Mouse (Mus musculus) heart, adult 18-20 months (tissue): ENCODE data around the gene Bola1. TPM values are rescaled to one million over a fixed set of nuclear protein-coding genes. Genes with fewer than 3 reads are reported as not detected.
"Not testable (repeated sequence)": the region's sequence is repeated elsewhere in the genome, so short reads cannot be mapped to it uniquely, and the experiment has no call there.

Source experiments
- DNase-seq, 2 experiments: peaks; one replicate each; pipeline ENCODE4 v3.0.0; 2021 to 2022; ENCODE audit warnings: mixed read lengths in 1 of 2
- total RNA-seq, 2 experiments: library from RNA; stranded (reverse); gene quantifications; 2 replicates each; pipeline ENCODE4 v1.2.3; 2021

Bola1 gene
- total RNA-seq, 2 experiments from 2014 or later: 28.1 to 34.4 TPM

- peak in 1 of 2 experiments; percentile 28 for DNase-seq
Observed at GRCm38 (mm10) chr3:96180727-96181477, 38.6 kb downstream of the Bola1 start, which contains the start of gene Sv2a. Sv2a (plus strand) TSS chr3:96181151.

DNA sequence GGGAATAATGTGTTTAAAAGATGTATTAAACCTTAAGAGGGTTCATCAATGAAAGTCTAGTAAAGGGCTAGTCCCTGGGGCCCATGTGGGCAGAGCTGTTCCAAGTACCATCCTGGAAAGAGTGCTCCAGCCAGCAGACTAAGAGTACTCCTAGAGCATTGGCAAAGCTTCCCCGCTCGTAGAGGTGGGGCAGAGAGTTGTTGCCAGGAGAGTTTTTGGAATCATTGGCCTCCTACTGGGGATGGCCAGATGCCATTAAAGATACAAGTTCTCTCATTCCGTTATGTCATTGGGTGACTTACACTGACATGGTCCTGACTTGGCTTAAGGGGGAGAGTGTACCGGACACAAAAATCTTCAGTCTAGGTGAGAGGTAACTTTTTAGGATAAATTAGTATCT lies 40.0 kb downstream of the Bola1 start:
- peak; percentile 73 to 82 for DNase-seq

GRCm38 (mm10) chr3:96178902-96179301 lies 40.6 kb downstream of the Bola1 start:
- no peak for DNase-seq

DNA sequence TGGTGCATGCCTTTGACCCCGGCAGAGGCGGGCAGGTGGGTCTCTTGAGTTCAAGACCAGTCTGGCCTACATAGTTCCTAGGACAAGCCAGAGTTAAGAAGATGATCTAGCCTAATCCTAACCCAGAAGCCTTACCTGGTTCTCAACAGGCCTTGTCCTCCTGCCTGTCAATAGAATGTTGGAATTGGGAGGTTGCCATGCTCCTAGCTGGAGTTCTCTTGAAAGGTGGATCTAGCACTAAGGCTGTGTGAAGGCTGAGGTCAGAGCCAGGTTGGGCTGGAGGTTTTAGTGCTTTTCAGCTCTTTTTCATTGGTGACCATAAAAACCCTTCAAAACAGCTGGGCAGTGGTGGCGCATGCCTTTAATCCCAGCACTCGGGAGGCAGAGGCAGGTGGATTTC lies 41.1 kb downstream of the Bola1 start:
- DNase-seq: no peak

DNA sequence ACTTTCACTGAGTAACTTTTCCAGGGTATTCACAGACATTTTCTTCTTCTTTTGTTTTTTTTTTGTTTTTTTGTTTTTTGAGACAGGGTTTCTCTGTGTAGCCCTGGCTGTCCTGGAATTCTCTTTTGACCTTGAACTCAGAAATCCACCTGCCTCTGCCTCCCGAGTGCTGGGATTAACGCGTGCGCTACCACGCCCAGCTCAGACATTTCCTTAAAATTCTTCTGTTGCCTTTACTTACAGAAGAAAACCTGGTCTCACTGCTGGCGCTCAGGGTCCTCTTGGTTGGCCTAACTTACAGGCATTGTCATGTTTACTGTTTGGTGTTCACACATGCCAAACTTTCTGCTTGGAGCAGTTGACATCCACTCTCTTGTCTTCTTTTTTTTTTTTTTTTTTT lies 44.3 kb downstream of the Bola1 start:
- DNase-seq: no peak

DNA sequence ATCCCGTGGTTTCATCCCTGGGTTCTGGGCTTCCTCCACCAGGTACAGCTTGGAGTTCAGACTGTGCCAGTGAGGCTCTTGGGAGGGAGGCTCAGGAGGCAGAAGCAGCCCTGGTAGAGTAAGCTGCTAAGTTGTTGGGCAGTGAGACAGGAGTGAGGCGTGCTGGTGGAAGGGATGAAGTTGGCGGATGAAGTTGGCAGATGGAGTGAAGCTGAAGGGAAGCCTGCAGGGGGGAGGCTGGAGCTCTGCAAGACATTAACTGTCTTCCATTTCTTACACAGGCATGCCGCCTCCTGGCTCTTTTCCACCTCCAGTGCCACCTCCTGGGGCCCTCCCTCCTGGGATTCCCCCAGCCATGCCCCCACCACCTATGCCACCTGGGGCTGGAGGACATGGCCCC lies 45.5 kb downstream of the Bola1 start:
- DNase-seq: not testable (repeated sequence)

DNA sequence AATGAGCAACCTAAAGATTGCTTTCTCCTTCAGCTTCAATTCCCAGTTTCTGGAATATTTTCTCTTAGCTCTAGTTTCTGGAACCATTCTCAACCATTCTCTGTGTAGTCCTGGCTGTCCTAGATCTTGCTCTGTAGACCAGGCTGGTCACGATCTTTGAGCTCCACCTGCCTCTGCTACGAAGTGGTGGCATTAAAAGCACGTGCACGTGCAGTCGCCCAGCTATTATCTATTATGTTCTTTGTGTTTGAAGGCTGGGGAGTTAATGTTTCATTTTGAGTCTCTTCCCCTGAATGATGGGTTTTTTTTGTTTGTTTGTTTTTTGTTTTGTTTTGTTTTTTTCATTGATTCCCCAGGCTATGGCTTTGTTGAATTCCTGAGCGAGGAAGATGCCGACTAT lies 46.3 kb downstream of the Bola1 start:
- DNase-seq: no peak

GRCm38 (mm10) chr3:96172197-96173178 lies 47.0 kb downstream of the Bola1 start, which contains the start of gene Sf3b4:
Sf3b4 (plus strand) TSS chr3:96172332.
- DNase-seq: peak; percentile 91 to 92

DNA sequence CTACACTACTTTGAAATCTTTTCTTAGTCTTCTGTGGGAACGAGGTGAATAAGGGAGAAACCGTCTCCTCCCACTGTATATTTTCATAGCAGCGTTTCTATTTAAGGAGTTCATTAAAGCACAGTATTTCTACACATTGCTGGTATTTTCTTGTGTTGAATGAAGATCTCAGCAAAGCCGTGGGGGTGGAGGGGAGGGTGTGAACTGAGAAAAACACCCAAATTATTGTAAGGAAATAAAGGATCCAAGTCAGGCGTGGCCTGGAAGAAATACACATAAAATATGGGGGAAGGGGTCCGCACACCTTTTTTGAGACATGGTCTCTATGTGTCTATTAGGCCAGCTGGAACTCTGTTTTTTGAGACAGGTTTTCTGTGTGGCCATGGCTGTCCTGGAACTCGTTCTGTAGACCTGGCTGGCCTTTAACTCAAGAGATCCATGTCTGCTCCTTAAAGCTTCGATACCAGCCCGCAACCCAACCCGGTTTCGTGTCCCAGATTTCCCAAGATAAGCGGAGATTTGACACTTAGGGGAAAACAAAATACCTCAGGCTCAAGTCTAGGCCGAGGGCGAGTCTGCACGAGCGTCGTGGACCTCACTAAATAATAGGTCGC lies 47.8 kb downstream of the Bola1 start:
- no peak for DNase-seq

DNA sequence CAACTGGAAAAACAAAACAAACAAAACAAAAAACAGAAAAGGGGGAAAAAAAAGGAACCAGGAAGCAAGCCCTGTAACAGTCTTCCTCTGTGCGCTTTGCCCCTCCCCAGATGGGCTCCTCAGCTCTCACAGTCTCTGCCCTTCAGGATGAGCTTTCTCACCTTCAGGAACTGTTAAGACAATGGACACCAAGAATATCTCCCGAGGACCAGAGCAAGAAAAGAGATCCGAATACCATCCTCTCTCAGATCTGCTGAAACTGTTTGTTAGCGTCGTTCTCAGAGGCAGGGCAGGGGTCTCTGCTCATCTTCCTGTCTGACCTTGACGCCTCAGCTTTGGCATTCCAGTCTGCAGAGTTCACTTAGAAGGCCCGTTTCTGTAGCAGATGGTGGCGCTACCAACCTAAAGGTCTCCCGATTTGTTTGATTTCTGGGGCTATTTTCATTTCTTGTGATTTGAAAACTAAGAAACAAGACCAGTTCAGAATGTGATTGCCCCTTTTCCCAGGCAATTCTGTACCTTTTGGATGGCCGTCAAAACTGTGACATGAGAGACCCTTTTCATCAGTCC lies 48.4 kb downstream of the Bola1 start:
- no peak for DNase-seq

DNA sequence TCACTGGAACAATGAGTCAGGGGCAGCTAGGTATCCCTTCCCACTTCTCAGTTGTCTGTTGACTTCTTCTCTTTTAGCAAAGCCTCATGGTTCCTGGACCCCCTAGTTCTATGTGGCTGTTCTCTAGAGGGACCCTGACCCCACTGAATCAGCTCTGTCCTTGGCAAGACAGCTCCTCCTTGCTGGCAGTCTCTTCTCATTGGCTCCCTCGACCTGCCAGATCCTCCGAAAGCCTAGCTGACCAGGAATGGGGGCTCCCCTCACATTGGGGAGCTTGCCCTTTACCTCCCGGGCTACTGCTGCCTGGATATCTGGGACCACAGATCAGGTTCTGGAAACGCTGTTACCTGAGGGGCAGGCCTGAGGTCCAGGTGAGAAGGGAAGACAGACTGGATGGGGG lies 49.2 kb downstream of the Bola1 start:
- no peak for DNase-seq

- DNase-seq: peak in 1 of 2 experiments; percentile 30
Observed at GRCm38 (mm10) chr3:96168466-96169158, 50.9 kb downstream of the Bola1 start.

DNA sequence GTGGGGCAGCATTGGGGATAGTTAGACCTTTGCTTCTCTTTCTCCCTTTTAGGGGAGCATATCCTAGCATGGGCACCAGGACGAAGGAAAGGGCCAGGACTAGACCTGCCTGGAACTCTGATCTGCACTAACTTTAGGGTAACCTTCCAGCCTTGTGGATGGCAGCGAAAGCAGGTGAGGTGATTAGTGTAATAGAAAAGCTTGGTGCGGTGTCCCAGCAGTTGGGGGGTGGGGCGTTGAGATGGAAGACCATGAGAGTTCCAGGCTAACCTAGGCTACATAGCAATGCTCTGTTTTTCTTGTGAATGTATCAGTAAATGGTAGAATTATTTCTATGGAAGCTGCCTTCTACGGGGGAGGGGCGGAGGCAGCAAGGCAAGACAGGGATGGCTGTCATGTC lies 56.5 kb downstream of the Bola1 start:
- no peak for DNase-seq

- DNase-seq: peak; percentile 55 to 65
Observed at GRCm38 (mm10) chr3:96161869-96162840, 57.4 kb downstream of the Bola1 start, which contains the start of gene Mtmr11. Mtmr11 (plus strand) TSS chr3:96162004.

GRCm38 (mm10) chr3:96160803-96161516 lies 58.5 kb downstream of the Bola1 start:
- DNase-seq: peak; percentile 62 to 71

GRCm38 (mm10) chr3:96160222-96160802 lies 59.2 kb downstream of the Bola1 start:
- DNase-seq: peak; percentile 78 to 86

GRCm38 (mm10) chr3:96159820-96160219 lies 59.7 kb downstream of the Bola1 start:
- DNase-seq: no peak

- no peak for DNase-seq
Observed at GRCm38 (mm10) chr3:96155501-96155900, 64.0 kb downstream of the Bola1 start.

GRCm38 (mm10) chr3:96152611-96153010 lies 66.9 kb downstream of the Bola1 start:
- no peak for DNase-seq
